Mouse (Mus musculus): ENCODE measurements at regions not wholly inside any gene's neighbourhood (a gene's known extent, or its start where the extent isn't known, plus 50 kb on each side); places are given as distances from the start of the nearest gene placed in this dataset.

DNA sequence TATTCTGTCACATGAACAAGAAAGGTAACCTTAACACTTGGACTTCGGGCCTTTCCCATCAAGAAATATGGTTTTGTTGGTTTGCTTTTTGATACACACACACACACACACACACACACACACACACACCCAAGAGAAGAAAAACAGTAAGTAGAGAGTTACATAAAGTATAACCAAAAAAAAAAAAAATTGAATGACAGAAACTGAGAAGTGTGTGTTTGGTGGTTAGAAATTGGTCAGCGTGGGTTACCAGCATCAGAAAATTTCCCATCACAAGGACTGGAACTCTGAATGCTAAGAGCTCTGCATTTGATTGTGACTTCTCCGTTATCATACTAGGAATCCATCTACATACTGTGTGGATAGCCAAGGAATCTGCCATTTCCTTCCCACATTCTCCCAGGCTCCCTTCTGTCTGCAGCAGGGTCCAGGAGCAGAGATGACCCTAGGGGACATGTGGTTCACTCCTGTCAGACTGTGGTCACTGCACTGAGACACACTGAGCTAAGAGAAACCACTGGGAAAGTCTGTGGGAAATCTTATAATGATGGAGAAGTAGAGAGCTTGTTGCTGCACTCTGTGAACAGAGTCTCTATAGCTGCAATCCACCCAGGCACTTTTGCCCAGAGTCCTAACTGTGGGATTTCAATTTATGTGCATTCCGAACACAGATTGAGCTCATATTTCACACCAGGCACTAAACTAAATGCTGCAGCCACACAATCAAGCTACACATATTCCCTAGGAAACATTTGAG is 68.0 kb upstream of the Slit3 start:
- TF ChIP-seq ZC3H11A (IDR thresholded peaks at IDR 0.05; ENCODE audit: borderline replicate concordance, low read depth, low read length) (no peak), ZNF384 (IDR thresholded peaks at IDR 0.05; ENCODE audit: low read depth, low read length) (no peak), MAFK (IDR thresholded peaks at IDR 0.05; ENCODE audit: insufficient read depth, low read depth, low read length) (no peak), HCFC1 (IDR thresholded peaks at IDR 0.05; ENCODE audit: borderline replicate concordance, insufficient read depth, low read length) (no peak), CHD2 (IDR thresholded peaks at IDR 0.05; ENCODE audit: low read depth, low read length) (no peak)

All from ES-E14 (cell line).